Mouse (Mus musculus) hindbrain, embryonic 16.5 days (tissue): Measurements from ENCODE around the gene C130079G13Rik. TPM values are rescaled to one million over a fixed set of nuclear protein-coding genes. Genes with fewer than 3 reads are reported as not detected.
"Not testable (repeated sequence)": the region's sequence is repeated elsewhere in the genome, so short reads cannot be mapped to it uniquely, and the experiment has no call there.

Experiments
- ATAC-seq: fragments of 200-750 bp; cut with Nextera tagmentation; 2 replicates; pipeline ENCODE4 v1.8.0; 2017; ENCODE audit warnings: moderate TSS enrichment, moderate library complexity
- H3K27ac ChIP-seq: fragments of 300-500 bp; sonication (generic); 2 replicates; pipeline ENCODE4 v1.5.1; 2014; ENCODE audit warnings: low read depth, mild to moderate bottlenecking, control low read depth, low read length, moderate library complexity
- H3K27me3 ChIP-seq: fragments of 300-500 bp; sonication (generic); replicated peaks from 2 replicates; pipeline ENCODE4 v1.6.1; 2014; ENCODE audit warnings: low read length; ENCODE audit not compliant: control insufficient read depth, insufficient read depth
- H3K36me3 ChIP-seq: fragments of 300-500 bp; sonication (generic); 2 replicates; pipeline ENCODE4 v1.6.1; 2014; ENCODE audit warnings: mild to moderate bottlenecking, low read length, moderate library complexity, mixed read lengths; ENCODE audit not compliant: control insufficient read depth, insufficient read depth
- H3K4me1 ChIP-seq: fragments of 300-500 bp; sonication (generic); 2 replicates; pipeline ENCODE4 v1.6.1; 2014; ENCODE audit warnings: low read depth, low read length; ENCODE audit not compliant: control insufficient read depth, insufficient read depth
- H3K4me2 ChIP-seq: fragments of 300-500 bp; sonication (generic); 2 replicates; pipeline ENCODE4 v1.6.1; 2014; ENCODE audit warnings: mild to moderate bottlenecking, low read length, control low read depth, moderate library complexity
- H3K4me3 ChIP-seq: fragments of 300-500 bp; sonication (generic); 2 replicates; pipeline ENCODE4 v1.5.1; 2014; ENCODE audit warnings: mild to moderate bottlenecking, low read length, control low read depth, moderate library complexity
- H3K9ac ChIP-seq: fragments of 300-500 bp; sonication (generic); 2 replicates; pipeline ENCODE4 v1.6.1; 2014; ENCODE audit warnings: low read depth, mild to moderate bottlenecking, control low read depth, low read length, moderate library complexity
- H3K9me3 ChIP-seq: fragments of 300-500 bp; sonication (generic); 2 replicates; pipeline ENCODE4 v1.6.1; 2014; ENCODE audit warnings: mild to moderate bottlenecking, low read length, moderate library complexity; ENCODE audit not compliant: control insufficient read depth
- WGBS: fragments of 180-500 bp; shearing (Covaris S2); extraction: QIAGEN DNeasy Blood & Tissue Kit; methylation state at CpG from one replicate; pipeline ENCODE4 v1.1.7; 2014; 5-methylcytosine and 5-hydroxymethylcytosine counted together
- polyA plus RNA-seq: library from polyadenylated mRNA; unstranded; fragments of >200 nt; fragmentation: Nextera tagmentation; extraction: Ambion mirVana; gene quantifications from 2 replicates; pipeline ENCODE4 v1.2.1, GENCODE M21; 2015

Gene C130079G13Rik
- not detected in 2 replicates for polyA plus RNA-seq

- Histone ChIP-seq H3K4me3 (no peak within 1 kb of the TSS), H3K4me2 (no peak within 1 kb of the TSS), H3K9ac (no peak within 1 kb of the TSS), H3K27ac (no peak within 1 kb of the TSS), H3K4me1 (no peaks in the 10 kb centered on the region), H3K36me3 (no peaks in the 10 kb centered on the region), H3K9me3 (no peaks in the 10 kb centered on the region), H3K27me3 (no peaks in the 10 kb centered on the region)
- ATAC-seq, result no peak
- 93% methylated on average over 2 of the region's 2 CpGs for WGBS
These were observed at the start of gene C130079G13Rik for GRCm38 (mm10) chr3:59924914-59925313. C130079G13Rik (plus strand) TSS chr3:59925214.

GRCm38 (mm10) chr3:59877601-59878000 lies 47.4 kb upstream of the C130079G13Rik start:
- not testable (repeated sequence) for H3K27me3 ChIP-seq, H3K9ac ChIP-seq, H3K4me2 ChIP-seq, H3K4me1 ChIP-seq, H3K36me3 ChIP-seq, H3K27ac ChIP-seq, H3K4me3 ChIP-seq, H3K9me3 ChIP-seq, ATAC-seq
- 27% methylated on average over 1 of the region's 1 CpGs for WGBS

GRCm38 (mm10) chr3:59879801-59880554 lies 45.0 kb upstream of the C130079G13Rik start:
- not testable (repeated sequence) for H3K9me3 ChIP-seq, H3K4me1 ChIP-seq, H3K36me3 ChIP-seq, H3K4me3 ChIP-seq, H3K27ac ChIP-seq, ATAC-seq, H3K9ac ChIP-seq, H3K4me2 ChIP-seq, H3K27me3 ChIP-seq
- 77% methylated on average over 7 of the region's 7 CpGs for WGBS

- no peak for ATAC-seq
- H3K36me3 ChIP-seq, result no peaks in the 10 kb centered on the region
- H3K4me1 ChIP-seq, result no peaks in the 10 kb centered on the region
- H3K4me2 ChIP-seq, result no peak overlapping the region
- 94% methylated on average over 2 of the region's 2 CpGs for WGBS
- no peak overlapping the region for H3K4me3 ChIP-seq
- H3K27ac ChIP-seq, result no peak overlapping the region
- H3K9me3 ChIP-seq, result no peaks in the 10 kb centered on the region
- no peak overlapping the region for H3K9ac ChIP-seq
- no peaks in the 10 kb centered on the region for H3K27me3 ChIP-seq
These were observed 31.7 kb upstream of the C130079G13Rik start for GRCm38 (mm10) chr3:59893276-59893675.

GRCm38 (mm10) chr3:59934621-59935020 lies 9.6 kb downstream of the C130079G13Rik start:
- no peak for ATAC-seq
- 83% methylated on average over 1 of the region's 1 CpGs for WGBS
- no peaks in the 10 kb centered on the region for H3K9me3 ChIP-seq
- no peak overlapping the region for H3K4me2 ChIP-seq
- no peaks in the 10 kb centered on the region for H3K4me1 ChIP-seq
- H3K27ac ChIP-seq, result no peak overlapping the region
- no peak overlapping the region for H3K9ac ChIP-seq
- H3K27me3 ChIP-seq, result no peaks in the 10 kb centered on the region
- no peaks in the 10 kb centered on the region for H3K36me3 ChIP-seq
- no peak overlapping the region for H3K4me3 ChIP-seq

- Histone ChIP-seq H3K4me2 (no peak overlapping the region), H3K4me3 (no peak overlapping the region), H3K27ac (no peak overlapping the region), H3K9ac (no peak overlapping the region), H3K4me1 (no peaks in the 10 kb centered on the region), H3K27me3 (no peaks in the 10 kb centered on the region), H3K9me3 (no peaks in the 10 kb centered on the region), H3K36me3 (no peaks in the 10 kb centered on the region)
- WGBS, result 86% methylated on average over 10 of the region's 10 CpGs
- no peak for ATAC-seq
These were observed 22.4 kb downstream of the C130079G13Rik start for GRCm38 (mm10) chr3:59947294-59947950.

- Histone ChIP-seq H3K36me3 (no peaks in the 10 kb centered on the region), H3K4me2 (no peak overlapping the region), H3K9me3 (no peaks in the 10 kb centered on the region), H3K4me1 (no peaks in the 10 kb centered on the region), H3K27me3 (no peaks in the 10 kb centered on the region), H3K9ac (no peak overlapping the region), H3K4me3 (no peak overlapping the region), H3K27ac (no peak overlapping the region)
- 89% methylated on average over 5 of the region's 5 CpGs for WGBS
- no peak for ATAC-seq
These were observed 45.9 kb downstream of the C130079G13Rik start for GRCm38 (mm10) chr3:59970891-59971290.

GRCm38 (mm10) chr3:59974591-59974990 lies 49.6 kb downstream of the C130079G13Rik start:
- Histone ChIP-seq H3K36me3 (no peaks in the 10 kb centered on the region), H3K4me2 (no peak overlapping the region), H3K4me3 (no peak overlapping the region), H3K27ac (no peak overlapping the region), H3K9me3 (no peaks in the 10 kb centered on the region), H3K27me3 (no peaks in the 10 kb centered on the region), H3K4me1 (no peaks in the 10 kb centered on the region), H3K9ac (no peak overlapping the region)
- ATAC-seq, result no peak
